Mouse (Mus musculus): ENCODE results near the gene Krt83. TPM values are rescaled to one million over a fixed set of nuclear protein-coding genes. Genes with fewer than 3 reads are reported as not detected.

The Krt83 gene
- polyA plus RNA-seq, 1 experiment from 2014 or later = 0.58 TPM

- 80% methylated on average over 13 of the region's 13 CpGs for WGBS
- no peak within 1 kb of the TSS for H3K27ac ChIP-seq
- H3K4me3 ChIP-seq = no peak within 1 kb of the TSS
- ATAC-seq (ENCODE audit: insufficient number of reproducible peaks, low FRiP score, low TSS enrichment, low read depth) = no peak
- no peak within 1 kb of the TSS for H3K9ac ChIP-seq
- no peaks in the 10 kb centered on the region for H3K4me1 ChIP-seq
- no peak within 1 kb of the TSS for H3K4me2 ChIP-seq
- no peaks in the 10 kb centered on the region for H3K9me3 ChIP-seq
- no peaks in the 10 kb centered on the region for H3K36me3 ChIP-seq
- H3K27me3 ChIP-seq = no peaks in the 10 kb centered on the region; the same call in 1 of the 2 replicates
Measured at GRCm38 (mm10) chr15:101463651-101464050, 27.7 kb downstream of the Krt83 start, which contains the start of gene Krt81. Gene Krt81 (minus strand): TSS chr15:101463751.

- 78% methylated on average over 14 of the region's 14 CpGs for WGBS
- no peak overlapping the region for H3K27ac ChIP-seq
- no peak for ATAC-seq (ENCODE audit: insufficient number of reproducible peaks, low FRiP score, low TSS enrichment, low read depth)
- H3K9me3 ChIP-seq = no peaks in the 10 kb centered on the region
- no peaks in the 10 kb centered on the region; the same call in 1 of the 2 replicates for H3K27me3 ChIP-seq
- no peak overlapping the region for H3K4me3 ChIP-seq
- no peak overlapping the region for H3K4me2 ChIP-seq
- H3K4me1 ChIP-seq = no peaks in the 10 kb centered on the region
- H3K9ac ChIP-seq = no peak overlapping the region
- H3K36me3 ChIP-seq = no peaks in the 10 kb centered on the region
Measured at GRCm38 (mm10) chr15:101459283-101459682, 32.0 kb downstream of the Krt83 start.

- no peak for ATAC-seq (ENCODE audit: insufficient number of reproducible peaks, low FRiP score, low TSS enrichment, low read depth)
- Histone ChIP-seq H3K9ac (no peak overlapping the region), H3K4me1 (0 out of 2 replicates have a peak, but pooled peaks cover under 1% of the 10 kb centered on the region), H3K4me3 (no peak overlapping the region), H3K27me3 (no peaks in the 10 kb centered on the region), H3K9me3 (no peaks in the 10 kb centered on the region), H3K27ac (no peak overlapping the region), H3K4me2 (no peak overlapping the region), H3K36me3 (no peaks in the 10 kb centered on the region)
- 71% methylated on average over 16 of the region's 16 CpGs for WGBS
Measured at GRCm38 (mm10) chr15:101458361-101458930, 32.9 kb downstream of the Krt83 start.

- no peak overlapping the region for H3K9ac ChIP-seq
- 88% methylated on average over 6 of the region's 6 CpGs for WGBS
- H3K9me3 ChIP-seq = no peaks in the 10 kb centered on the region
- 0 out of 2 replicates have a peak, but pooled peaks cover 3% of the 10 kb centered on the region for H3K27me3 ChIP-seq
- no peak overlapping the region for H3K27ac ChIP-seq
- 0 out of 2 replicates have a peak, but pooled peaks cover 4% of the 10 kb centered on the region for H3K4me1 ChIP-seq
- H3K36me3 ChIP-seq = no peaks in the 10 kb centered on the region
- H3K4me3 ChIP-seq = no peak overlapping the region
- ATAC-seq (ENCODE audit: insufficient number of reproducible peaks, low FRiP score, low TSS enrichment, low read depth) = no peak
- H3K4me2 ChIP-seq = no peak overlapping the region
Measured at GRCm38 (mm10) chr15:101455891-101456290, 35.4 kb downstream of the Krt83 start.

GRCm38 (mm10) chr15:101455292-101455691 lies 36.0 kb downstream of the Krt83 start:
- H3K4me1 ChIP-seq = 0 out of 2 replicates have a peak, but pooled peaks cover 4% of the 10 kb centered on the region
- 83% methylated on average over 2 of the region's 2 CpGs for WGBS
- H3K9me3 ChIP-seq = no peaks in the 10 kb centered on the region
- H3K9ac ChIP-seq = no peak overlapping the region
- H3K4me2 ChIP-seq = no peak overlapping the region
- H3K4me3 ChIP-seq = no peak overlapping the region
- no peaks in the 10 kb centered on the region for H3K36me3 ChIP-seq
- no peak for ATAC-seq (ENCODE audit: insufficient number of reproducible peaks, low FRiP score, low TSS enrichment, low read depth)
- H3K27me3 ChIP-seq = 0 out of 2 replicates have a peak, but pooled peaks cover 3% of the 10 kb centered on the region
- H3K27ac ChIP-seq = no peak overlapping the region

- ATAC-seq (ENCODE audit: insufficient number of reproducible peaks, low FRiP score, low TSS enrichment, low read depth) = no peak
Measured at GRCm38 (mm10) chr15:101454774-101455173, 36.5 kb downstream of the Krt83 start.

GRCm38 (mm10) chr15:101453093-101453736 lies 38.1 kb downstream of the Krt83 start:
- 0 out of 2 replicates have a peak, but pooled peaks cover 4% of the 10 kb centered on the region for H3K4me1 ChIP-seq
- H3K27me3 ChIP-seq = 0 out of 2 replicates have a peak, but pooled peaks cover 3% of the 10 kb centered on the region
- no peaks in the 10 kb centered on the region for H3K9me3 ChIP-seq
- ATAC-seq (ENCODE audit: insufficient number of reproducible peaks, low FRiP score, low TSS enrichment, low read depth) = no peak
- H3K36me3 ChIP-seq = no peaks in the 10 kb centered on the region
- 9% methylated on average over 13 of the region's 13 CpGs for WGBS
- no peak overlapping the region for H3K9ac ChIP-seq
- H3K4me3 ChIP-seq = no peak overlapping the region
- 0 out of 2 replicates have a peak overlapping the region, but pooled peaks have one; percentile 3 for H3K4me2 ChIP-seq
- no peak overlapping the region for H3K27ac ChIP-seq

More at GRCm38 (mm10) chr15:101454774-101455173, 36.5 kb downstream of the Krt83 start:
- Histone ChIP-seq H3K9ac (no peak overlapping the region), H3K4me3 (no peak overlapping the region), H3K27ac (no peak overlapping the region), H3K9me3 (no peaks in the 10 kb centered on the region), H3K36me3 (no peaks in the 10 kb centered on the region), H3K4me1 (0 out of 2 replicates have a peak, but pooled peaks cover 4% of the 10 kb centered on the region), H3K27me3 (0 out of 2 replicates have a peak, but pooled peaks cover 3% of the 10 kb centered on the region), H3K4me2 (no peak overlapping the region)
- WGBS = 79% methylated on average over 8 of the region's 8 CpGs

GRCm38 (mm10) chr15:101447444-101447843 lies 43.9 kb downstream of the Krt83 start, which contains the start of gene Krt88:
Gene Krt88 (plus strand): TSS chr15:101447744.
- H3K4me1 ChIP-seq = no peaks in the 10 kb centered on the region
- H3K36me3 ChIP-seq = no peaks in the 10 kb centered on the region
- 0 out of 2 replicates have a peak, but pooled peaks cover 3% of the 10 kb centered on the region for H3K27me3 ChIP-seq
- no peak for ATAC-seq (ENCODE audit: insufficient number of reproducible peaks, low FRiP score, low TSS enrichment, low read depth)
- no peak within 1 kb of the TSS for H3K9ac ChIP-seq
- no peaks in the 10 kb centered on the region for H3K9me3 ChIP-seq
- WGBS = 67% methylated on average over 2 of the region's 2 CpGs
- no peak within 1 kb of the TSS for H3K4me3 ChIP-seq
- no peak within 1 kb of the TSS for H3K4me2 ChIP-seq
- no peak within 1 kb of the TSS for H3K27ac ChIP-seq

GRCm38 (mm10) chr15:101446572-101446971 lies 44.7 kb downstream of the Krt83 start:
- no peaks in the 10 kb centered on the region for H3K4me1 ChIP-seq
- no peak overlapping the region for H3K4me3 ChIP-seq
- H3K9me3 ChIP-seq = no peaks in the 10 kb centered on the region
- ATAC-seq (ENCODE audit: insufficient number of reproducible peaks, low FRiP score, low TSS enrichment, low read depth) = no peak
- H3K27me3 ChIP-seq = no peaks in the 10 kb centered on the region
- no peak overlapping the region for H3K4me2 ChIP-seq
- H3K9ac ChIP-seq = no peak overlapping the region
- WGBS = 59% methylated on average over 11 of the region's 11 CpGs
- H3K27ac ChIP-seq = no peak overlapping the region
- H3K36me3 ChIP-seq = no peaks in the 10 kb centered on the region

- Histone ChIP-seq H3K36me3 (no peaks in the 10 kb centered on the region), H3K4me1 (peaks cover 7% of the 10 kb centered on the region), H3K9me3 (no peaks in the 10 kb centered on the region), H3K27ac (no peak overlapping the region), H3K4me2 (no peak overlapping the region), H3K9ac (no peak overlapping the region), H3K4me3 (no peak overlapping the region), H3K27me3 (peaks cover 44% of the 10 kb centered on the region)
- WGBS = 58% methylated on average over 4 of the region's 4 CpGs
- ATAC-seq (ENCODE audit: insufficient number of reproducible peaks, low FRiP score, low TSS enrichment, low read depth) = no peak
Measured at GRCm38 (mm10) chr15:101440837-101441236, 50.5 kb downstream of the Krt83 start.

GRCm38 (mm10) chr15:101438555-101438954 lies 52.8 kb downstream of the Krt83 start, which contains the start of gene Krt87:
Gene Krt87 (minus strand): TSS chr15:101438804.
- Histone ChIP-seq H3K9me3 (no peaks in the 10 kb centered on the region), H3K36me3 (no peaks in the 10 kb centered on the region), H3K9ac (0 out of 2 replicates have a peak within 1 kb of the TSS, but pooled peaks have one; percentile 23), H3K4me2 (peak within 1 kb of the TSS; percentile 43), H3K4me3 (peak within 1 kb of the TSS; percentile 27), H3K4me1 (peaks cover 7% of the 10 kb centered on the region), H3K27ac (peak within 1 kb of the TSS; percentile 33; the same call in 1 of the 2 replicates), H3K27me3 (peaks cover 44% of the 10 kb centered on the region)
- 2% methylated on average over 33 of the region's 34 CpGs for WGBS
- no peak for ATAC-seq (ENCODE audit: insufficient number of reproducible peaks, low FRiP score, low TSS enrichment, low read depth)

- H3K9me3 ChIP-seq = no peaks in the 10 kb centered on the region
- H3K4me1 ChIP-seq = peaks cover 7% of the 10 kb centered on the region
- WGBS = 82% methylated on average over 7 of the region's 7 CpGs
- no peaks in the 10 kb centered on the region for H3K36me3 ChIP-seq
- ATAC-seq (ENCODE audit: insufficient number of reproducible peaks, low FRiP score, low TSS enrichment, low read depth) = no peak
- peaks cover 44% of the 10 kb centered on the region for H3K27me3 ChIP-seq
- H3K4me3 ChIP-seq = no peak overlapping the region
- H3K4me2 ChIP-seq = no peak overlapping the region
- no peak overlapping the region for H3K27ac ChIP-seq
- no peak overlapping the region for H3K9ac ChIP-seq
Measured at GRCm38 (mm10) chr15:101436611-101437010, 54.7 kb downstream of the Krt83 start.

All from limb, embryonic 15.5 days (tissue).